Mouse (Mus musculus) kidney, adult 8-10 months (tissue): ENCODE results near the gene Hsf4.
"Not testable (repeated sequence)": the region's sequence is repeated elsewhere in the genome, so short reads cannot be mapped to it uniquely, and the experiment has no call there.

Source experiments
- DNase-seq, 2 experiments: peaks; one replicate each; pipeline ENCODE4 v3.0.0; 2022

Gene Hsf4

GRCm38 (mm10) chr8:105286907-105287306 lies 17.3 kb downstream of the Hsf4 start:
- no peak for DNase-seq

GRCm38 (mm10) chr8:105288231-105288630 lies 18.6 kb downstream of the Hsf4 start:
- no peak for DNase-seq

- peak; percentile 84 to 87 for DNase-seq
These were observed 19.5 kb downstream of the Hsf4 start for GRCm38 (mm10) chr8:105288958-105289732.

GRCm38 (mm10) chr8:105289805-105290460 lies 20.3 kb downstream of the Hsf4 start, which contains the start of gene 4931428F04Rik:
Gene 4931428F04Rik (minus strand): TSS chr8:105289864.
- DNase-seq = no peak

GRCm38 (mm10) chr8:105290554-105291314 lies 21.1 kb downstream of the Hsf4 start:
- peak; percentile 81 to 92 for DNase-seq

- DNase-seq = not testable (repeated sequence)
These were observed 21.8 kb downstream of the Hsf4 start for GRCm38 (mm10) chr8:105291364-105291763.

- not testable (repeated sequence) for DNase-seq
These were observed 22.2 kb downstream of the Hsf4 start for GRCm38 (mm10) chr8:105291802-105292201.

- DNase-seq = no peak
These were observed 22.9 kb downstream of the Hsf4 start for GRCm38 (mm10) chr8:105292471-105292870.

- no peak for DNase-seq
These were observed 23.8 kb downstream of the Hsf4 start for GRCm38 (mm10) chr8:105293405-105293804.

- no peak for DNase-seq
These were observed 25.2 kb downstream of the Hsf4 start for GRCm38 (mm10) chr8:105294776-105295175.

- no peak for DNase-seq
These were observed 25.7 kb downstream of the Hsf4 start for GRCm38 (mm10) chr8:105295256-105295655.

GRCm38 (mm10) chr8:105295895-105296573 lies 26.4 kb downstream of the Hsf4 start, which contains the start of gene Exoc3l:
Gene Exoc3l (minus strand): TSS chr8:105296101.
- no peak for DNase-seq

GRCm38 (mm10) chr8:105297511-105298192 lies 28.1 kb downstream of the Hsf4 start, which contains the start of gene E2f4:
Gene E2f4 (plus strand): TSS chr8:105297663.
- DNase-seq = peak; percentile 92 to 94

GRCm38 (mm10) chr8:105298351-105299252 lies 29.0 kb downstream of the Hsf4 start:
- DNase-seq = no peak

- DNase-seq = no peak
These were observed 30.4 kb downstream of the Hsf4 start for GRCm38 (mm10) chr8:105299962-105300361.

GRCm38 (mm10) chr8:105303396-105303795 lies 33.8 kb downstream of the Hsf4 start:
- DNase-seq = no peak

- DNase-seq = no peak
These were observed 34.3 kb downstream of the Hsf4 start for GRCm38 (mm10) chr8:105303874-105304273.

GRCm38 (mm10) chr8:105304325-105305210 lies 35.0 kb downstream of the Hsf4 start:
- DNase-seq = no peak

GRCm38 (mm10) chr8:105305211-105306145 lies 35.9 kb downstream of the Hsf4 start, which contains the start of gene Elmo3:
Gene Elmo3 (plus strand): TSS chr8:105305601.
- peak; percentile 91 to 92 for DNase-seq
